Mouse (Mus musculus): ENCODE results near the gene Nos1ap.

The Nos1ap gene

GRCm38 (mm10) chr1:170586715-170587114 lies 2.9 kb downstream of the Nos1ap start:
- no peak for DNase-seq

GRCm38 (mm10) chr1:170583925-170584324 lies 5.7 kb downstream of the Nos1ap start:
- no peak for DNase-seq

GRCm38 (mm10) chr1:170582341-170582740 lies 7.3 kb downstream of the Nos1ap start:
- no peak for DNase-seq

GRCm38 (mm10) chr1:170580485-170581110 lies 9.1 kb downstream of the Nos1ap start:
- no peak for DNase-seq

DNA sequence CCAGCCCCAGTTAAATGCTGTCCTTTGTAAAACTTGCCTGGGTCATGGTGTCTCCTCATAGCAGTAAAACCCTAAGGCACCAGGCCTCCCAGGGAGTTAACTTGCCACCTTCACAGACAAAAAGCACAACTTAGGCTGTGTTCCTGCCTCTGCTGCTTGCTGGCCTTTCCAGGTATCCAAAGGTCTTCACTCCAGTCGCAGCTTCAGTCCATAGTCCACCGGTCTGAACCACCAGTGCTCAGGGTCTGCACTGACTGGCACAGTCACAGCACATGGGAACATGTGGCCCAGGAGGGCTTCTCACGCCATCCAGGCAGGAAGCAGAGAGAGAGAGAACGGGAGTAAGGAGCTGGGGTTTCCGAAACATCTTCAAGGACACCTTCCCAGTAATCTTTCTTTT lies 10.2 kb downstream of the Nos1ap start:
- no peak for DNase-seq

DNA sequence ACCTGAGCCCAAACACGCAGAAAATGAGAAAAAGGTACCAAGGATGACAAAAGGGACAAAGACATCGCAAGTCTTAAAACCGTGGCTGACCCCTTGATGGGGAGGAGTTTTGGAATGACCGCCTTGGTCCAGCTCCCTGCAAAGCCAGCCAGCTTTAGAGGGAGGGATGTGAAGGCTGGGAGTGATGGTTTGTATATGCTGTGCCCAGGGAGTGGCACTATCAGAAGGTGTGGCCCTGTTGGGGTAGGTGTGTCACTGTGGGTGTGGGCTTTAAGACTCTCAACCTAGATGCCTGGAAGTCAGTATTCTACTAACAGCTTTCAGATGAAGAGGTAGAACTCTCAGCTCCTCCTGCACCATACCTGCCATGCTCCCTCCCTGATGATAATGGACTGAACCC lies 10.6 kb downstream of the Nos1ap start:
- peak; percentile 17 for DNase-seq

GRCm38 (mm10) chr1:170576728-170577065 lies 13.0 kb downstream of the Nos1ap start:
- no peak for DNase-seq

- DNase-seq, result no peak
Measured at GRCm38 (mm10) chr1:170576012-170576727, 13.5 kb downstream of the Nos1ap start.

GRCm38 (mm10) chr1:170573117-170573516 lies 16.5 kb downstream of the Nos1ap start:
- DNase-seq, result no peak

- no peak for DNase-seq
Measured at GRCm38 (mm10) chr1:170566969-170567368, 22.7 kb downstream of the Nos1ap start.

GRCm38 (mm10) chr1:170566538-170566937 lies 23.1 kb downstream of the Nos1ap start:
- no peak for DNase-seq

DNA sequence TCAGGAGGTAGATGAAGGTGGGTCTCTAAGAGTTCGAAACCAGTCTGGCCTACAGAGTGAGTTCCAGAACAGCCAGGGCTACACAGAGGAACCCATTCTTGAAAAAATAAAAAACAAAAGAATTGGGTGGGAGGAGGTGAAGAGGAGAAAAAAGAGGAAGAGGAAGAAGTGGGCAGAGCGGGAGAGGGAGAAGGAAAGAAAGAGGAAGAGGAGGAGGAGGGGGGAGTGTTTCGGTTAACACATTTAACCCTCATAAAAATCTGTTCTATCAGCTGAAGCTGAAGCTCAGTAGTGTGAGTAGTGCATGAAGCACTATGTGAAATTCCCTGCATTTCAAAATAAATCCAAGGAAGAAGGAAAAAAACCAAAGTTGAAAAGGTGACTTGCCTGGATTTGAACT lies 24.7 kb downstream of the Nos1ap start:
- no peak for DNase-seq

- DNase-seq, result no peak
Measured at GRCm38 (mm10) chr1:170562431-170562830, 27.2 kb downstream of the Nos1ap start.

DNA sequence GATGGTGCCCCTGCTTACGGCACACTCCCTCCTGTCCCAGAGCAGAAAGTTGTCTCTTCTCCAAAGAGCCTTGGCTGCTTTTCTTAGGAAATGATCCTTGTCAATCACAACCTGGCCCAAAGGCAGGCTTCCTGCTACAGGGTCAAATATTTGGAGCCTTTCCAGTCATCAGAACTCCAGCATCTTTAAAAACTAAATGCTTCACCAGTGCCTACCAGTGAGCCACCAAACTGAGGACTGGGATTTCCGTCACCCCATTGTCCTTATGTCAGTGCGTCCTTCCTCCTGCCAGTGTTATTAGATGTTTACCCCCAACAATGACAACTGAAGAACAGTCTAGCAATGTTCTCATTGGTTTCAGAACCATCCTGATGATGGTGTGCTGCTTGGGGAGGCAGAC lies 28.9 kb downstream of the Nos1ap start:
- DNase-seq, result no peak

DNA sequence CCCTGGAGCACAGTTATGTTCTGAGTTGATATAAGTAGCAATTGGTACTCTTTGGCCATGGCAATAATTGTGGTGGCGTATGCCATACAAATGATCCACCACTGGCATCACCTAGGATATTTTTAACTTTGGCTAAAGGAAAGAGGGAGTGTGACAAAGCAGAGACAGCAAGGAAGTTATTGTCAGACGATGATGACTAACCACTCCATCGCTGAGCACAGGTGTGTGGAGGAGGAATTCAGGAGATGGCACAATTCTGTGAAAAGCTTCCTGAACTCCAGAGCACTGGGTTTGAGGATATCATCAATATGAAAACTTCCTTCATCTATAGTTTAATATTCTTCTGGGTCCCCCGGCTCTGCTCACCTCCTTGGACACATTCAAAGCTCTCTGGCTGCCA lies 31.7 kb downstream of the Nos1ap start:
- no peak for DNase-seq

GRCm38 (mm10) chr1:170556696-170557095 lies 33.0 kb downstream of the Nos1ap start:
- no peak for DNase-seq

DNA sequence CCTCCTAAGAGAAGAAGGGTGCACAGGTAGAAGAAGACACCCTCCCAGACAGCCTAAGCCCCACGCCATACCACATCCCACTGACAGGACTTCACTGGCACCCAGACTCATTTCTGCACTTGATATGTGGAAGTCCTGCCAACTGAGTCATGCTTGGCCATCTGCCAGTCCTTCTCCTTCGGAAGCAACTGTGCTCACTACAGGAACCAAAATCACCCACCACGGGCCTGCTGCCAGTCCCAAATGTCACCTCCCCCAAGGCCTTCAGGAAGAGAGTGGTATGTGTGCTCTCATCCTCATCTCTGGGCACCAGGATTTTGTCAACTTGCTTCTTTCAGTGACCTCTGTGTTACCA lies 34.7 kb downstream of the Nos1ap start:
- peak; percentile 14 for DNase-seq

GRCm38 (mm10) chr1:170554235-170554938 lies 35.3 kb downstream of the Nos1ap start:
- DNase-seq, result no peak

DNA sequence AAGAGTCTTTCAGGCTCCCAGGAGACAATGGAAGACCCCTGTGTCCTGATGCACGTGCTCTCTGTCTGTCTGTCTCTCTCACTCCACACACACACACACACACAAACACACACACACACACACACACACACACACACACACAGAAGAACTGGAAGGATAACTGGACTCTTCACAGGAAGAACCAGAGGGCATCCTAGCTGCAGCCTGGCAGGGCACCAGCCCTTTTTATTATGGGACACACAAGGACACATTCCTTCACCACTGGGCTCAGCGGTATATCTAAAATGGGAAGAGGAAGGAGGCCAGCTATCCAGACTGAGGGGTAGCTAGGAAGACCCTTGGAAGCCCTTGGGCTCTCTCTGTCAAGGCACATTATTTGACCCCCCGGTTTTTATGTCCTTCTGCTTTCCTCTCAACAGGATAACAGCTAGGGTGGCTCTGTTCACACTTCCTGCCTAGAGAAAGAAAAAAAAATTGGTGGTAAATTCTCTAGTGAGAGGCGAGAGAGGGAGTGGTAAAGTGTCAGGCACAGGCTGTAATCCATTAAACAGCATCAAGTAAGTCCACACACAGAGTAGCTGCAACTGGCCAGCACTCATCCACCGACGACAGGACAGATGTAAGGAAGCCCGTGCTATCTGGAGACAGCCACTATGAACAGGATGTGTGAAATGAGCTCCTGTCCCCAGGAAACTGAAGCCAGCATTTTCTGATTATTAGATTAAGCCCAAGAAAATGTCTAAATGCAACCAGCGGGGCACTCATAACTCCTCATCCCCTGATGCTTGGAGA lies 38.8 kb downstream of the Nos1ap start:
- DNase-seq, result no peak

DNA sequence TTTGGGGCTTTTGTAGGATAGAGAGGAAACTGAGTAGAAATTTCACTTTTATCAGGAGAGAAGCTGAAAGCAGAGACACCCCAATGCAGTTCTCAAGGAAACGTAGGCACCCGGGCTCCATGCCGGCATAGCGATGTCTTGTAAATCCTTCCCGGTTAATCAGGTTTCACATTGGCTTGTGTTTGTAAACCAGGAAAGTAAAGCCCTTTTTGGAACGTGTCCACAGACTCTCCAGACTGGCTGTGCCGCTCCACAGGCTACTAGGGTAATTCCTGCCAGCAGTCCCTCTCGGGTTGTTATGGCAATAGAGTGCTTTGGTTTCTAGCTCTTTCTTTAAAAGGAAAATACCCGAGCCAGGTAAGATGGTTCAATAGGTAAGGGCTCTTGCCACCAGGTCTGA lies 40.6 kb downstream of the Nos1ap start:
- no peak for DNase-seq

DNA sequence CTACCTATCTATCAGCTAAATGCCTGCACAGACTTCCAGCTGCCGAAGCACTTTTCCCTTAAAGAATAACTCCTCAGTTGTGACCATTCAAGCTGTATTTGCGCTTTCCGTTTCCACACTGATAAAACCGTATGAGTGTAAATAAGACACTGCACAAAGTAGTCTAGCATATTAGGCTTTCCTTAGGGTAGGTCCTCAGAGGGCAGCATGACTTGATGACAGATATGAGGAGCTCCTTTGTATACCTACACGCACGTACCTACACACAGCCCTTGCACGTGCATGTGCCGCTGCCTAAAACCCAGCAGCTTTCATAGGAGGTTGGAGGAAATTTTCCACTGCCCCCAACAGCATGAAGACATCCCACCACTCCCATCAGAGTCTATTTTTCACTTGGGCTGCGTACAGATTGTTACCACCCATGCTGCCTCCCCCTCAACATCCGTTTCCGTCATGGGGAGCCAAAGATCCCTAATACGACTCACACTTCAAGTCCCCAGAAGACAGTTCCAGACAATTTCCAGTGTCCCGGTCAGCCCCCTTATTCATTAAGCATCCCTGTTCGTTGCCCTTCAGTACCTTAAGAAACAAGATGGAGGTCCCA lies 41.4 kb downstream of the Nos1ap start:
- DNase-seq, result no peak

DNA sequence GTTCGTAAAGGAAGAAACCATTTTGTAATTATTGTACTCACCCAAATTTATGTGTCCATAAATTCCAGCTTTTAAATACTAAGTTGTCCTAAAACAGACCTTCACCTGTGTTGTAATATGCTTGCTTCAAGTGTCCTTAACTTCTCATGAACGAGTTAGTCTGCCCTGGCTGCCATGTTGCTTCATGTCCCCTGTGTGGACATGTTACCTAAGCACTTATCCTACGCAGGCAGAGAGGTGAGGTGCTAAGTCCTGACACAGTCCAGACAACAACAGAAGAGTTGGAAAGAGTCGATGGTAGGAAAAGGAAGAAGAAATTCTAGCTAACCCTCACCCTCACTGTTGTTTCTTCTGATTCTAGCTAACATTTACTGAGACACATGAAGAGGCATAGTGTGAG lies 43.4 kb downstream of the Nos1ap start:
- no peak for DNase-seq

- no peak for DNase-seq
Measured at GRCm38 (mm10) chr1:170545286-170545685, 44.4 kb downstream of the Nos1ap start.

All from liver (tissue).